Mouse (Mus musculus) brain, embryonic 14.5 days (tissue): ENCODE results near the gene Lgr4. TPM values are rescaled to one million over a fixed set of nuclear protein-coding genes. Genes with fewer than 3 reads are reported as not detected.

Experiments used
- DNase-seq: peaks from one replicate; pipeline ENCODE4 v3.0.0-alpha.2; 2011; ENCODE audit warnings: low read depth
- CTCF ChIP-seq: fragments of 200-500 bp; IDR thresholded peaks from 2 replicates; pipeline ENCODE4 v1.5.1; 2012; ENCODE audit warnings: inconsistent platforms, mild to moderate bottlenecking, moderate library complexity, borderline replicate concordance; ENCODE audit not compliant: insufficient read depth, insufficient read length; ENCODE audit errors: extremely low read depth
- POLR2A ChIP-seq: fragments of 200-500 bp; IDR thresholded peaks from 2 replicates; pipeline ENCODE4 v1.6.1; 2012; ENCODE audit warnings: mild to moderate bottlenecking, inconsistent platforms, borderline replicate concordance; ENCODE audit not compliant: poor library complexity, insufficient read depth, insufficient read length, severe bottlenecking; ENCODE audit errors: extremely low read depth
- polyA plus RNA-seq: library from polyadenylated mRNA; depleted of rRNA; stranded (reverse); fragments of >200 nt; gene quantifications from 2 replicates; pipeline ENCODE4 v1.2.3, GENCODE M21; 2012

The Lgr4 gene
- polyA plus RNA-seq, 1 experiment, result 15.1 TPM

DNA sequence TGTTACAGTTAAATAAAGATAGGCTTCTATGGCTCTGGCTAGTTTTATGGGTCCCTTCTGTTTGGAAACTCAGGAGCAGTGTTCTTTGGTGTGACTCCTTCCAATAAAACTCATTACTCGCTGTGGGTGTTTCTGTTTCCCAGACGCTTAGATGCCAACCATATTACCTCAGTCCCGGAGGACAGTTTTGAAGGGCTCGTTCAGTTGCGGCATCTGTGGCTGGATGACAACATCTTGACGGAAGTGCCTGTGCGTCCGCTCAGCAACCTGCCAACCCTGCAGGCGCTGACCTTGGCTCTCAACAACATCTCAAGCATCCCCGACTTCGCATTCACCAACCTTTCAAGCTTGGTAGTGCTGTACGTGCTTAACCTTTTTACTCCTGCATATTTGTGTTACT is 79.0 kb downstream of the Lgr4 start:
- TF ChIP-seq CTCF (no peak), POLR2A (no peak)
- no peak for DNase-seq

DNA sequence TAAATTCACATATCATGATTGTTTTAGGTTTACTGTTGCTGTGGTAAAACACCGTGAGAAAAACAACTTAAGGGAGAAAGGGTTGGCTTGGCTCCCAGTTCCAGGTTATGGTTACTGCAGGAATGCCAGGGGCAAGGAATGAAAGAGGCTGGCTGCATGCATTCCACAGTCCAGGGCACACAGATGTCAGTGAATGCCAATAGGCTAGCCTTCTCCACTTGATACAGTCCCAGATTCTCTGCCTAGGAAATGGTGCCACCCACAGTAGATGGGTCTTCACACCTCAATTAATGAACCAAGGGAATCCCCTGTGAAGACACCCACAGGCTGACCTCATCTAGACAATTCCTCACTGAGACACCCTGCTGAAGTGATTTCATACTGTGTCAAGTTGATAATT is 87.2 kb downstream of the Lgr4 start:
- TF ChIP-seq POLR2A (no peak), CTCF (no peak)
- DNase-seq, result no peak

- TF ChIP-seq POLR2A, result no peak
- no peak for TF ChIP-seq CTCF
- peak; percentile 73 for DNase-seq
Observed at GRCm38 (mm10) chr2:110005164-110005563, 87.7 kb downstream of the Lgr4 start.

DNA sequence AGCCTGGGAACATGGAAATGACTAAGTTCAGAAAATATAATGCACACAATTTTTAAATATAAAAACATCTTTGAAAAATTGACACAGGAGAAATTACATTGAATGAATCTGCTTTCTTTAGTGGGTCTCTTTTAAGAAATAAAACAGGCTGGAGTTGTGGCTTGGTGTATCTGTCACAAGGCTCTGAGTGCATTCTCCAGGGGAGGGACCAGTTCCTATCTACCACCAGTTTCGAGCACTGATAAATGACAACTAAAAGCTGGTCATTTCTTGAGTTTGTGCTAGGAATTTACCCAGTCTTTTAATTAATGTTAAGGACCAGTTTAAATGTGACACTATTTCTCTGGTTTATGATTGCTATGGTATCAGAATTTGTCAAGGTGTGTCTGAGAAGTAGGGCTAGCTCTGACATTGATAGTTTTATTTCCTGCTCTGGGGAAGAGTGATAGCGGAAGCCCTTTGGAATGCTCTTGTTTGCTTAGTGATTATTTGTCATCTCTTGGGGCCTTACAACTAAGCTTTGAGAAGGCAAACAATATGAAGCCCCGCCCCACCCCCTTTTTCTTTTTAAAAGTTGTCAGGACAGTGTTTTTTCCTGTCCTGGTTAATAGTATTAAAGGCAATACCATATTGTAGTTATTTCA is 88.3 kb downstream of the Lgr4 start:
- TF ChIP-seq CTCF (no peak), POLR2A (no peak)
- no peak for DNase-seq

DNA sequence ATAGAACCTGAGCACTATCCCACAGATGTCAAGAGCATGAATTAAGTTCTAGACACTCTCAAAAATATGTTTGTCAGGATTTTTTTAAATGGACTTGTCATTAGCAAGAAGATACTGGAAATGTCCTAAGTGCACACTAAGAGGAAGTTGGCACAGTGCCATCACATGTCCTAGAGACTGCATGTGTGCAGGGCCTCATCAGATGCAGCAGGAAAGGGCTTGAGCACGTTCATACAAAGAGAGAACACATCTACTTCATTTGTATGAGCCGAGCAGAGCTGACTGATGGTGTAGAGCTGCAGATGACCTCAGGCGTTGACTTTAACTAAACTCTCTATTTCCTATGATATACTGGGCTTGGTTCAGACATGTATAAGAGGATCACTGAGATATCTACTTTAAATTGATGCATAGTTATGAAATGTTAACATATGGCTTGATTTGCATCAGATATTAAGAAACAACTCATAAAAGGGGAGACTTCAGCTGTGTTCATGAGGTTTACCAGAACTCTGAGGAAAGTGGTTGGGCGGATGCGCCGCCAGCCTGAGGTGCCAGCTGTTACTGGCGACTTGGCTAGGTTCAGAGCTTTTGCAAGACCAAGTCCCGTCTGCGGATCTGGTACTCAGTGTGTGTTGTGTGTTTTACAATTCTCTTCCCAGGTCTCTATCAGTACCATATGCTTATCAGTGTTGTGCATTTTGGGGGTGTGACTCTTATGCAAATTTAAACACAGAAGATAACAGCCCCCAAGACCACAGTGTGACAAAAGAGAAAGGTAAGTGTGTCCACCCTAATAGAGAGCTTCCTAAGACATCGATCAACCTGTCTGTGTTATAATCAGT is 90.2 kb downstream of the Lgr4 start:
- TF ChIP-seq CTCF (no peak), POLR2A (no peak)
- DNase-seq, result no peak

- DNase-seq, result no peak
- TF ChIP-seq CTCF (no peak), POLR2A (no peak)
Observed at GRCm38 (mm10) chr2:110009449-110009848, 92.0 kb downstream of the Lgr4 start.

DNA sequence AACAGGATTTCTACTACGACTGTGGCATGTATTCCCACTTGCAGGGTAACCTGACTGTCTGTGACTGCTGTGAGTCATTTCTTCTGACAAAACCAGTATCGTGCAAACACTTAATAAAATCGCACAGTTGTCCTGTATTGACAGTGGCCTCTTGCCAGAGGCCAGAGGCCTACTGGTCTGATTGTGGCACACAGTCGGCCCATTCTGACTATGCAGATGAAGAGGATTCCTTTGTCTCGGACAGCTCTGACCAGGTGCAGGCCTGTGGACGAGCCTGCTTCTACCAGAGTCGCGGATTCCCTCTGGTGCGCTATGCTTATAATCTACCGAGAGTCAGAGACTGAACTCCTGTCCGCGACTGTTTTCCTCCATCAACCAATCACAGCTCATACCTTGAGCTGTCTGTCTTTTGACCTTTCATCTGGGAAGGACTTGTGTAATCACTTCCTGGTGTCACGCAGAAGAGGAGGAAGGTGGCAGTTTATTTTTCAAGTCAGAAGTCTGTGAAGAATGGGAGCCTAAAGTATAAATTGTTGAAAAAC is 94.8 kb downstream of the Lgr4 start:
- no peak for DNase-seq
- TF ChIP-seq CTCF (no peak), POLR2A (no peak)

DNA sequence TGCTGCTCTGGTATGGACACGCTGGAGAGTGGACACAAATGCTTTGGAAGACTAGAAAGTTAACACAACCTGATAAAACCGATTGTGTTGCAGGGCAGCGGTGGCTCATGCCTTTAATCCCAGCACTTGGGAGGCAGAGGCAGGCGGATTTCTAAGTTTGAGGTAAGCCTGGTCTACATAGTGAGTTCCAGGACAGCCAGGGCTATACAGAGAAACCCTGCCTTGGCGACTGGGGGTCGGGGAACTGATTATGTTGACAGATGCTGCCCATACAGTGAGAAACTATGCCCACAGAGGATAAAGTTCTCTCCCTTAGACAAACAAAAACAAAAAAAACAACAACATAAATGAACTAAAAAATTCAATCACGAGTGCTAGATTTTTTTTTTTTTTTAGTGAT is 99.6 kb downstream of the Lgr4 start:
- no peak for DNase-seq
- TF ChIP-seq POLR2A, result no peak
- no peak for TF ChIP-seq CTCF

GRCm38 (mm10) chr2:110017616-110018505 is 100.4 kb downstream of the Lgr4 start, which contains the start of gene Ccdc34:
Ccdc34 (plus strand) TSS chr2:110017817.
- TF ChIP-seq POLR2A (peak; percentile 86), CTCF (no peak)
- DNase-seq, result peak; percentile 99

- peak; percentile 29 for DNase-seq
- TF ChIP-seq CTCF, result no peak
- no peak for TF ChIP-seq POLR2A
Observed at GRCm38 (mm10) chr2:110019656-110020055, 102.2 kb downstream of the Lgr4 start.

GRCm38 (mm10) chr2:110020430-110020829 is 103.0 kb downstream of the Lgr4 start:
- TF ChIP-seq CTCF, result no peak
- TF ChIP-seq POLR2A, result no peak

DNA sequence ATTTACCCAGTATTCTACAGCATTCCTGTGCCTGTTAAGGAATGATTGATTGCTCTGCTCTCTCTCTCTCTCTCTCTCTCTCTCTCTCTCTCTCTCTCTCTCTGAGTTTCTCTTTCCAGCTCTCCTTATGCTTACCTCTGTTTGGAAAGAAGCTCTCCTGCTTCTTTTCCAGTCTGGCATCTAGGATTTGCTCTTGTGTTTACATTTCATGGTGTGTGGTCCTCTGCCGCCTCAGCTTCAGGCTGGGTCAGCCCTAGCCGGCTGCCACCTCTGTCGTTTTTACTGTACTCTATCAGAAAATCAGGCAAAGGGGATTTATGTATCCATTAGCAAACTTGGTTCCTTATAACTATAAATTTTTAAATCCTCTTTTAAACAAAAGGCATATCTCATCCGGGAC is 118.8 kb downstream of the Lgr4 start:
- DNase-seq, result no peak
- TF ChIP-seq POLR2A (no peak), CTCF (no peak)

More at GRCm38 (mm10) chr2:110020430-110020829, 103.0 kb downstream of the Lgr4 start:
- DNase-seq, result no peak
